Mouse (Mus musculus) bone marrow, adult 2 months (tissue): ENCODE results near the gene Adgrl4.
A peak's percentile ranks its signal among the peaks of the same experiment; 100 is the strongest.

Experiments
- CTCF ChIP-seq: fragments of 200-500 bp; IDR thresholded peaks from 2 replicates; pipeline ENCODE4 v1.5.1; 2011; ENCODE audit warnings: low read length, control low read depth; ENCODE audit not compliant: control insufficient read depth, insufficient read depth
- POLR2A ChIP-seq: fragments of 200-500 bp; IDR thresholded peaks from 2 replicates; pipeline ENCODE4 v1.6.1; 2011; ENCODE audit warnings: low read depth, mild to moderate bottlenecking, control low read depth, low read length, borderline replicate concordance; ENCODE audit not compliant: control insufficient read depth

DNA sequence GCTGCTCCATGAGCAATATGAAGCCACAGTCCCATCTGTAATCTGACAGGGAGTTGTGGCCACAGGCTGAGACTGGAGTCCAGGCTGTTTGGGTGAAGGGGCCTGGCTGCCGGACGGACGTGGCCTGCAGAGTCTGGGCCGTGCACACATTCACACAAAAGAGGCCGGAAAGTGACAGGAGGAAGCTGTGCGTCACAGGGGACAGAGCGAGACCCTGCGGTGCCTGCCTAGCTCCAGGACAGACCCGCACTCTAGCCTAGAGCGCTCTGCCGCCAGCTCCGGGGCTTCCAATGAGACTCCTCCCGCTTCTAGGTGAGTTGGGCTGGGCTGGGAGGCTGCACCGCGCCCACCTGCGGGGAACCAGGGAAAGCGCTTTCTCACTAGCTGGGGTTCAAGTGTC is at the start of gene Adgrl4:
- TF ChIP-seq CTCF: no peak
- TF ChIP-seq POLR2A: peak; percentile 37; the same call in 1 of the 2 replicates
